Mouse (Mus musculus) CH12.LX (cell line): ENCODE results near the gene Mettl1.

ENCODE experiments used
- CHD2 ChIP-seq: IDR thresholded peaks from 2 replicates; pipeline ENCODE4 v1.6.1; 2011; ENCODE audit warnings: low read length, improper control_type of control experiment
- CTCF ChIP-seq, 2 experiments: IDR thresholded peaks in 1 of 2; conservative IDR thresholded peaks in 1 of 2; 2 replicates each; pipeline ENCODE4 v1.5.1; 2011 to 2012; ENCODE audit warnings: low read depth in 2 of 2, low read length in 2 of 2, improper control_type of control experiment in 1 of 2, inconsistent platforms in 1 of 2, mild to moderate bottlenecking in 1 of 2, moderate library complexity in 1 of 2
- POLR2AphosphoS2 ChIP-seq: IDR thresholded peaks from 2 replicates; pipeline ENCODE4 v1.6.1; 2011; ENCODE audit warnings: low read depth, low read length, improper control_type of control experiment

GRCm38 (mm10) chr10:127018422-127018821 lies 22.8 kb upstream of the Mettl1 start:
- TF ChIP-seq CTCF (conservative IDR thresholded peaks at IDR 0.05 in 1 of 2, IDR thresholded peaks at IDR 0.05 in 1 of 2; ENCODE audit: low read depth in 2 of 2, low read length in 2 of 2): 0 out of 4 replicates have a peak, but pooled peaks of 1 of the 2 experiments have one; percentile 9
- no peak for TF ChIP-seq CHD2
- no peak for TF ChIP-seq POLR2AphosphoS2
